Mouse (Mus musculus): ENCODE measurements around the gene Nkx2-2. TPM values are rescaled to one million over a fixed set of nuclear protein-coding genes. Genes with fewer than 3 reads are reported as not detected.
A peak's percentile ranks its signal among the peaks of the same experiment; 100 is the strongest.
"Not testable (repeated sequence)": the region's sequence is repeated elsewhere in the genome, so short reads cannot be mapped to it uniquely, and the experiment has no call there.

The Nkx2-2 gene
- polyA plus RNA-seq, 1 experiment = 2.4 TPM

DNA sequence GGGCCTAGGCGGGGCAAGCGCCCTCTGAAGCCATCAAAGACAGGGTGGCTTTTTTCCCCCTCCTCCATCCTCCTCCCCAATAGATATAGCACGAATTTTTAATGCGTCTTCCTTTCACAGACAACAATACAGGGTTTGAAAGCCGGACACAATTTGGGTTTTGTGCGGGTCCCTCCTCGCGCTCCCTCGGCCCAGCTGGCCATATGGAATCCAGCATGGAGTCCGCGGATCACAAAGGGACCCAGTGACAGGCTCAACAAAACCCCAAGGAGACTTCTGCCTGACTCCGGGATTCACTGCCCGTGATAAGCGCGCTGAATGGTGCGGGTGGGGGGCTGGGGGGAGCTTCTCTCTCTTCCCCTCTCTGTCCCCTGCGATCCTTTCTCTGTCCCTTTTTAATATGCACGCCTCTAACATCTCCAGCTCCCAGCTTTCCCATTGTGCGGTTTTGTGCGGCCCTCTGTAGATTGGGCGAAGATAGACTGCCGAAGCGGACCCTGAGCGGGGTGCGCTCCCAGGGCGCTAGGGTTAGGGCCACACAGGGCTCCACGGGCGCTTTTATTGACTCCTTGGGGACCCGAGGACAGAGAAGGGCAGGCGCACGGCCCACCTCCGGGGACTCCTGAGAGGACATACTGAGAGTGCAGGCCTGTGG is 13.3 kb downstream of the Nkx2-2 start:
- H3K27me3 ChIP-seq (ENCODE audit: control insufficient read depth, insufficient read depth, low read length) = peaks cover 37% of the 10 kb centered on the region
- no peak overlapping the region for H3K4me3 ChIP-seq (ENCODE audit: low read depth, low read length)
- 21% methylated on average over 32 of the region's 32 CpGs for WGBS
- H3K36me3 ChIP-seq (ENCODE audit: control insufficient read depth, insufficient read depth, low read length) = no peaks in the 10 kb centered on the region
- H3K4me1 ChIP-seq (ENCODE audit: control insufficient read depth, insufficient read depth, insufficient read length, low read length) = peaks cover 7% of the 10 kb centered on the region; the same call in 1 of the 2 replicates
- no peak overlapping the region for H3K27ac ChIP-seq (ENCODE audit: insufficient read depth, low read depth, low read length)
- TF ChIP-seq POLR2A (IDR thresholded peaks at IDR 0.05; ENCODE audit: low read depth, low read length) = no peak
- TF ChIP-seq CTCF (IDR thresholded peaks at IDR 0.05; ENCODE audit: extremely low read depth, insufficient read length, insufficient replicate concordance, low read depth, low read length) = no peak

DNA sequence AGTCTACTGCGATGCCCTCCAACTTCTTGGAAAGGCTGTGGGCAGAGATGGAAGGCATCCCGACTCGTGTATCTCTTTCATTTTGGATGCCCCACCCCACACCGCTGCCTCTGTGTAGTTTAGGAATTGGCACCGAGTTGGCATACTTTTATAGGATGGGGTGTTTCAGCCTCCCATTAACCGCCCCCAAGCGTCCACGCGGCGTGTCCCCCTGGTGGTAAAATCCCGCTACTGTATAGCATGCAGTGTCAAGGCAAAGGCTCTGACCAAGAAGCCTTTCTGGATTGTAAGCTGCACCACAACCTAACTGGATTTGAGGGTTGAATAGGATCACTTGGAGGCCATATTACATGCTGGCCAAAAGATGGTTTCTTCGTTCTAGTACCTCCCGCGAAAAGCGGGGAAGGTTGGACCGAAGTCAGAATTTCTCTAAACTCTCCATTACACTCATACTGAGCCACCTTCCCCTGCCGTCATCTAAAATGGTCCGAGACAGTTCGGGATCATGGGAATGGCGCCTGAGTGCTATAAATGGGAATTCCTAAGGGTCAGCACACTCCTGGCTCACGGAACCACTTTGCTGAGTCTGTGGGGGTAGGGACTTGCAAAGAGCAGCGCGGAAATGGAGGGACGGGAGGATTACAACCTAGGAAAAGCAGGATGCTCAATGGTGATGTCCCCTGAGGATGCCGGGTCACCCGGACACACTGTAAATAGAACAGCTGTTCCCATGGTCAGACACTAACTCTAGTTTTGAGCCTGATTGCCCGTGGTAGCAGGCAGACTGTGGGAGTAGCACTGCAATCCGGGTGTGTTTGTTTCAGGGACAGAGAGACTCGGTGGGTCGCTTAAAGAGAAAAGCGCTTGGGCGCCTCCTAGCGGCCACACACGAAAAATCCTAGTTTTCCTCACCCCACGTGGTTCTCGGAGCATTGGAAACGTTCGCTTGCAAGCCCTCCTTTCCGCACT is 15.7 kb downstream of the Nkx2-2 start:
- Histone ChIP-seq H3K4me3 (ENCODE audit: low read depth, low read length) (peak overlapping the region; percentile 17; the same call in 1 of the 2 replicates), H3K4me1 (ENCODE audit: control insufficient read depth, insufficient read depth, insufficient read length, low read length) (no peaks in the 10 kb centered on the region), H3K27me3 (ENCODE audit: control insufficient read depth, insufficient read depth, low read length) (peaks cover 21% of the 10 kb centered on the region), H3K36me3 (ENCODE audit: control insufficient read depth, insufficient read depth, low read length) (no peaks in the 10 kb centered on the region), H3K27ac (ENCODE audit: insufficient read depth, low read depth, low read length) (no peak overlapping the region)
- WGBS = 2% methylated on average over 39 of the region's 39 CpGs
- TF ChIP-seq CTCF (IDR thresholded peaks at IDR 0.05; ENCODE audit: extremely low read depth, insufficient read length, insufficient replicate concordance, low read depth, low read length) = peak; percentile 71; the same call in 1 of the 2 replicates
- TF ChIP-seq POLR2A (IDR thresholded peaks at IDR 0.05; ENCODE audit: low read depth, low read length) = no peak

DNA sequence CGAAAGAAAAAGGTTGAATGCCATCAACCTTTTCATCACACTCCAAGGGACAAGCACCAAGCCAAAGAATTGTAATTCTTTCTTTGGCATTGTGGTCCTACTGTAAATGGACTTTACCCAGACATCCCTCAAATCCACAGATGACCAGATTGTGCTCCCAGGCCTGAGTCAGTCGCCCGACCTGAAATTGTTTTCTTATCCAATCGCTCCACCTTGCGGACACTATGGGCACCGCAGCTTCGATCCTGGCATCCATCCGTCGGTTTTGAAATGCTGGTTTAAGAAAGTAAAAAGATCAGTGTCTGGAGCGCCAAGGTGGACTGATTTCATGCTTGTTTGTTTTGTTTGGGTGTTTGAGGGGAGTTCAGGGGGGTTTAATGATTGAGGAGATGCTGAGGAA is 16.4 kb downstream of the Nkx2-2 start:
- TF ChIP-seq POLR2A (IDR thresholded peaks at IDR 0.05; ENCODE audit: low read depth, low read length) = no peak
- TF ChIP-seq CTCF (IDR thresholded peaks at IDR 0.05; ENCODE audit: extremely low read depth, insufficient read length, insufficient replicate concordance, low read depth, low read length) = peak; percentile 91
- H3K36me3 ChIP-seq (ENCODE audit: control insufficient read depth, insufficient read depth, low read length) = no peaks in the 10 kb centered on the region
- H3K27me3 ChIP-seq (ENCODE audit: control insufficient read depth, insufficient read depth, low read length) = peaks cover 14% of the 10 kb centered on the region
- no peak overlapping the region for H3K27ac ChIP-seq (ENCODE audit: insufficient read depth, low read depth, low read length)
- H3K4me1 ChIP-seq (ENCODE audit: control insufficient read depth, insufficient read depth, insufficient read length, low read length) = no peaks in the 10 kb centered on the region
- peak overlapping the region; percentile 16; the same call in 1 of the 2 replicates for H3K4me3 ChIP-seq (ENCODE audit: low read depth, low read length)
- WGBS = 11% methylated on average over 10 of the region's 10 CpGs

- H3K27ac ChIP-seq (ENCODE audit: insufficient read depth, low read depth, low read length) = no peak overlapping the region
- H3K4me1 ChIP-seq (ENCODE audit: control insufficient read depth, insufficient read depth, insufficient read length, low read length) = no peaks in the 10 kb centered on the region
- no peak overlapping the region for H3K4me3 ChIP-seq (ENCODE audit: low read depth, low read length)
- 83% methylated on average over 11 of the region's 11 CpGs for WGBS
- no peaks in the 10 kb centered on the region for H3K36me3 ChIP-seq (ENCODE audit: control insufficient read depth, insufficient read depth, low read length)
- TF ChIP-seq CTCF (IDR thresholded peaks at IDR 0.05; ENCODE audit: extremely low read depth, insufficient read length, insufficient replicate concordance, low read depth, low read length) (no peak), POLR2A (IDR thresholded peaks at IDR 0.05; ENCODE audit: low read depth, low read length) (no peak)
- H3K27me3 ChIP-seq (ENCODE audit: control insufficient read depth, insufficient read depth, low read length) = 0 out of 2 replicates have a peak, but pooled peaks cover 3% of the 10 kb centered on the region
Measured at GRCm38 (mm10) chr2:147175296-147175695, 18.7 kb downstream of the Nkx2-2 start.

GRCm38 (mm10) chr2:147173751-147174150 is 20.3 kb downstream of the Nkx2-2 start:
- H3K27ac ChIP-seq (ENCODE audit: insufficient read depth, low read depth, low read length) = no peak overlapping the region
- no peak overlapping the region for H3K4me3 ChIP-seq (ENCODE audit: low read depth, low read length)
- H3K4me1 ChIP-seq (ENCODE audit: control insufficient read depth, insufficient read depth, insufficient read length, low read length) = no peaks in the 10 kb centered on the region
- H3K36me3 ChIP-seq (ENCODE audit: control insufficient read depth, insufficient read depth, low read length) = no peaks in the 10 kb centered on the region
- no peaks in the 10 kb centered on the region for H3K27me3 ChIP-seq (ENCODE audit: control insufficient read depth, insufficient read depth, low read length)
- TF ChIP-seq POLR2A (IDR thresholded peaks at IDR 0.05; ENCODE audit: low read depth, low read length) = no peak
- no peak for TF ChIP-seq CTCF (IDR thresholded peaks at IDR 0.05; ENCODE audit: extremely low read depth, insufficient read length, insufficient replicate concordance, low read depth, low read length)

DNA sequence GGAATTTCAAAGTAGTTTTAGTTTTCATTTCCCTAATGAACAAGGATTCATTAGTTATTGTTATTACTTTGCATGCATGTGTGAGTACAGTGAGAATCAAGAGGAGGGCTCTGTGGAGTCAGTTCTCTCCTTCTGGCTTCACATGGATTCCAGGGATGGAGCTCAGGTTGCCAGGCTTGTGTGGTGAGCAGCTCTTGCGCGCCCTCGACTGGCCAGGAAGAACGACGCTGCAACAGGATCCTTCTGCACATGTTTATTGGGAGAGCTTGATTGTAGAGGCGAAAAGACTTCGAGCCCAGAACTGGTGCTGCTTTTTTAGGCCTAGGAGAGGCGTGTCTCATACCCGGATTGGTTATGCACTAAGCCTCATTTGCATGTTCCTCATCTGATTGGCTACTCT is 23.5 kb downstream of the Nkx2-2 start:
- H3K4me3 ChIP-seq (ENCODE audit: low read depth, low read length); H3K27ac ChIP-seq (ENCODE audit: insufficient read depth, low read depth, low read length); H3K4me1 ChIP-seq (ENCODE audit: control insufficient read depth, insufficient read depth, insufficient read length, low read length); H3K27me3 ChIP-seq (ENCODE audit: control insufficient read depth, insufficient read depth, low read length); H3K36me3 ChIP-seq (ENCODE audit: control insufficient read depth, insufficient read depth, low read length): not testable (repeated sequence)
- 85% methylated on average over 9 of the region's 9 CpGs for WGBS

- H3K36me3 ChIP-seq (ENCODE audit: control insufficient read depth, insufficient read depth, low read length) = no peaks in the 10 kb centered on the region
- 83% methylated on average over 1 of the region's 1 CpGs for WGBS
- no peaks in the 10 kb centered on the region for H3K27me3 ChIP-seq (ENCODE audit: control insufficient read depth, insufficient read depth, low read length)
- H3K4me1 ChIP-seq (ENCODE audit: control insufficient read depth, insufficient read depth, insufficient read length, low read length) = no peaks in the 10 kb centered on the region
- no peak overlapping the region for H3K4me3 ChIP-seq (ENCODE audit: low read depth, low read length)
- H3K27ac ChIP-seq (ENCODE audit: insufficient read depth, low read depth, low read length) = no peak overlapping the region
- TF ChIP-seq CTCF (IDR thresholded peaks at IDR 0.05; ENCODE audit: extremely low read depth, insufficient read length, insufficient replicate concordance, low read depth, low read length) (no peak), POLR2A (IDR thresholded peaks at IDR 0.05; ENCODE audit: low read depth, low read length) (no peak)
Measured at GRCm38 (mm10) chr2:147165863-147166262, 28.2 kb downstream of the Nkx2-2 start.
